Mouse (Mus musculus): ENCODE measurements around the gene Nudt15.
"Not testable (repeated sequence)": the region's sequence is repeated elsewhere in the genome, so short reads cannot be mapped to it uniquely, and the experiment has no call there.

DNA sequence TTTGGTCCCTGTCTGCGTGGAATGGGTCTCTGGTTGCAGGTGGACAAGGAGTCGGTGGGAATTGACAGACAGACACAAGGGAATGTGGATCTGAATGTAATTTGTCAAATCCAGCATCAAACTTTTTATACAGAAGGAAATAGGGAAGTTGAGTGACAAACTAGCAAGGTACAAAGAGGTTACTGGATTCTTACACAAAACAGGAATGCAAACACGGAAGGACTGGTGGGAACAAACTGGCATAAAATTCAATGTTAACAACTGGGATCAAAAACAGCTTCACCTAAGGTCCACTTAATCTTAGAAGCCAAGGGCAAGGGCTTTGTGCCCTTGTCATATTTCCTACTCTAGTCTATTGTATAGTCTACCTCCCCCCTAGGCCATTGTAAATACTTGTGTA lies 19.4 kb downstream of the Nudt15 start:
- TF ChIP-seq CTCF (IDR thresholded peaks at IDR 0.05; ENCODE audit: extremely low read depth, insufficient read length, insufficient replicate concordance, low read depth, low read length); POLR2A (IDR thresholded peaks at IDR 0.05; ENCODE audit: low read depth, low read length): not testable (repeated sequence)

Data from small intestine, adult 2 months (tissue).